8 mouse cellular contexts compared by ENCODE assay signal in genomic region chr11:35980411-35980917, GRCm38 (mm10). TPM values are rescaled to one million over a fixed set of nuclear protein-coding genes. Genes with fewer than 3 reads are reported as not detected.
DNase-seq lines count a peak whose midpoint lies in the region; ATAC-seq and TF ChIP-seq lines count a peak whose summit lies in the region.

Wwc1 (minus strand) TSS chr11:35980527.

- no peaks in the 10 kb centered on the region for H3K4me1 ChIP-seq in G1E (ENCODE audit: insufficient read depth, low read depth, low read length)
- peaks cover 30% of the 10 kb centered on the region for H3K4me1 ChIP-seq in forebrain, embryonic 14.5 days (ENCODE audit: control insufficient read depth, insufficient read depth, low read length)
- H3K4me1 ChIP-seq in midbrain, embryonic 10.5 days: peaks cover 57% of the 10 kb centered on the region
- H3K4me1 ChIP-seq in stomach, embryonic 15.5 days: peaks cover 8% of the 10 kb centered on the region; the same call in 1 of the 2 replicates

- H3K4me2 ChIP-seq in forebrain, embryonic 14.5 days (ENCODE audit: low read length): peak within 1 kb of the TSS; percentile 83
- peak within 1 kb of the TSS; percentile 85 for H3K4me2 ChIP-seq in stomach, embryonic 15.5 days

- no peaks in the 10 kb centered on the region for H3K36me3 ChIP-seq in G1E (replicated peaks)
- H3K36me3 ChIP-seq in forebrain, embryonic 14.5 days (ENCODE audit: control insufficient read depth, insufficient read depth, low read length): no peaks in the 10 kb centered on the region
- no peaks in the 10 kb centered on the region for H3K36me3 ChIP-seq in midbrain, embryonic 10.5 days
- no peaks in the 10 kb centered on the region for H3K36me3 ChIP-seq in stomach, embryonic 15.5 days

- peaks cover 71% of the 10 kb centered on the region for H3K9me3 ChIP-seq in G1E (replicated peaks)
- no peaks in the 10 kb centered on the region for H3K9me3 ChIP-seq in forebrain, embryonic 14.5 days (replicated peaks; ENCODE audit: control insufficient read depth, low read length)
- H3K9me3 ChIP-seq in midbrain, embryonic 10.5 days (replicated peaks): no peaks in the 10 kb centered on the region
- H3K9me3 ChIP-seq in stomach, embryonic 15.5 days: no peaks in the 10 kb centered on the region

- peak within 1 kb of the TSS; percentile 86 for H3K9ac ChIP-seq in forebrain, embryonic 14.5 days (ENCODE audit: low read length)
- peak within 1 kb of the TSS; percentile 54 for H3K9ac ChIP-seq in stomach, embryonic 15.5 days

- WGBS in forebrain, embryonic 14.5 days: 0% methylated on average over 37 of the region's 47 CpGs
- WGBS in midbrain, embryonic 10.5 days: 2% methylated on average over 40 of the region's 47 CpGs
- 1% methylated on average over 36 of the region's 47 CpGs for WGBS in stomach, embryonic 15.5 days

- no peak for TF ChIP-seq CTCF in G1E (IDR thresholded peaks at IDR 0.05; ENCODE audit: low read depth, low read length)

- no peak for DNase-seq in G1E (ENCODE audit: low spot score)
- peak; percentile 80 to 83 for DNase-seq in adrenal gland, postnatal 36 days
- peak; percentile 80 for DNase-seq in forebrain, embryonic 14.5 days (ENCODE audit: low spot score)
- DNase-seq in induced T-regulatory cell, adult 2 months (ENCODE audit: low read depth): peak; percentile 14
- peak; percentile 58 to 67 for DNase-seq in left cerebral cortex, postnatal 14 days (ENCODE audit: low spot score in 2 of 2)
- DNase-seq in midbrain, embryonic 10.5 days (ENCODE audit: low spot score): peak; percentile 82
- no peak for DNase-seq in spleen, postnatal 36 days (ENCODE audit: low spot score in 2 of 2)

- no peaks in the 10 kb centered on the region for H3K27me3 ChIP-seq in G1E (ENCODE audit: insufficient read depth, low read length)
- H3K27me3 ChIP-seq in forebrain, embryonic 14.5 days (replicated peaks; ENCODE audit: control insufficient read depth, insufficient read depth, low read length): no peaks in the 10 kb centered on the region
- H3K27me3 ChIP-seq in midbrain, embryonic 10.5 days (ENCODE audit: low read depth, poor library complexity, severe bottlenecking): peaks cover 69% of the 10 kb centered on the region
- H3K27me3 ChIP-seq in stomach, embryonic 15.5 days (replicated peaks): 0 out of 2 replicates have a peak, but pooled peaks cover 5% of the 10 kb centered on the region

- intact Hi-C loops in left cerebral cortex, postnatal 14 days (cut with DNase I): loop anchor here (5.0 kb wide), 2 partner anchors 63 to 78 kb away; no protein-coding TSS in a partner anchor

- no peak for ATAC-seq in G1E (ENCODE audit: extremely low read depth, insufficient number of reproducible peaks, low FRiP score, poor library complexity, severe bottlenecking)
- peak; percentile 84 for ATAC-seq in forebrain, embryonic 14.5 days
- peak; percentile 85 for ATAC-seq in stomach, embryonic 15.5 days (ENCODE audit: insufficient read depth, low FRiP score, low read depth)

- peak within 1 kb of the TSS; percentile 13; the same call in 1 of the 2 replicates for H3K4me3 ChIP-seq in G1E (ENCODE audit: low read depth, low read length)
- H3K4me3 ChIP-seq in forebrain, embryonic 14.5 days (ENCODE audit: low read depth, low read length): peak within 1 kb of the TSS; percentile 79
- H3K4me3 ChIP-seq in midbrain, embryonic 10.5 days: peak within 1 kb of the TSS; percentile 89
- H3K4me3 ChIP-seq in stomach, embryonic 15.5 days (replicated peaks): peak within 1 kb of the TSS; percentile 66

- peak within 1 kb of the TSS; percentile 79 for H3K27ac ChIP-seq in forebrain, embryonic 14.5 days (ENCODE audit: low read depth, low read length)
- H3K27ac ChIP-seq in midbrain, embryonic 10.5 days (replicated peaks): peak within 1 kb of the TSS; percentile 90
- peak within 1 kb of the TSS; percentile 67 for H3K27ac ChIP-seq in stomach, embryonic 15.5 days

RNA-seq across cellular contexts. Expression of gene Wwc1, which starts in this region (rescaled TPM):
- not detected in 2 replicates for total RNA-seq in G1E (2014; fragmentation: Nextera tagmentation)
- 0.22 TPM in 1 of 2 replicates, not detected in the other for total RNA-seq in G1E (2017)
- 0.01 TPM in 1 of 2 replicates, not detected in the other for polyA plus RNA-seq in G1E (2012)
- total RNA-seq in adrenal gland, postnatal 36 days (2021): 10 to 100 TPM; 84.6 to 89.9 TPM
- polyA plus RNA-seq in forebrain, embryonic 14.5 days (2014; fragmentation: Nextera tagmentation; extraction: Ambion mirVana): 10.4 and 11.1 TPM in 2 replicates
- total RNA-seq in left cerebral cortex, postnatal 14 days (2021): 100 to 1,000 TPM; 151 to 159 TPM
- polyA plus RNA-seq in midbrain, embryonic 10.5 days (2016; fragmentation: Nextera tagmentation; extraction: Ambion mirVana): 5.0 and 5.3 TPM in 2 replicates
- 10.9 and 12.6 TPM in 2 replicates for polyA plus RNA-seq in stomach, embryonic 15.5 days (2015; fragmentation: Nextera tagmentation; extraction: Ambion mirVana)

Comparison
In these comparisons a context has a peak if more than half of its experiments do, and no peak if none do; other contexts are left out.
1. RNA of gene Wwc1 (total RNA-seq): 151 to 159 TPM in left cerebral cortex, postnatal 14 days and 84.6 to 89.9 TPM in adrenal gland, postnatal 36 days; 0.22 TPM in G1E; every median in the first group is over 10 times any median in the second.
2. DNase-seq: peak in adrenal gland, postnatal 36 days (2 of 2), forebrain, embryonic 14.5 days (single experiment), induced T-regulatory cell, adult 2 months (single experiment), left cerebral cortex, postnatal 14 days (2 of 2) and midbrain, embryonic 10.5 days (single experiment); none in G1E (single experiment) and spleen, postnatal 36 days (0 of 2).
3. H3K4me3 ChIP-seq: peak in every context shown above with its lines; median percentile 89 in midbrain, embryonic 10.5 days; 79 in forebrain, embryonic 14.5 days; 66 in stomach, embryonic 15.5 days; 13 in G1E.
4. Peak in every context shown above with its lines, with median percentiles within 50 percentile points of each other: H3K27ac ChIP-seq.